Mouse (Mus musculus) brain, adult 2 months (tissue): ENCODE data around the gene Ddx21.

Experiments used
- DNase-seq: peaks from one replicate; pipeline ENCODE4 v3.0.0; 2011; ENCODE audit warnings: low read depth, low spot score

Ddx21 gene

GRCm38 (mm10) chr10:62570126-62570871 lies 31.8 kb downstream of the Ddx21 start:
- DNase-seq, result no peak

- DNase-seq, result no peak
These were observed 33.2 kb downstream of the Ddx21 start for GRCm38 (mm10) chr10:62568861-62569260.

GRCm38 (mm10) chr10:62557736-62558135 lies 44.3 kb downstream of the Ddx21 start:
- peak; percentile 45 for DNase-seq

GRCm38 (mm10) chr10:62556558-62556901 lies 45.6 kb downstream of the Ddx21 start:
- DNase-seq, result no peak

- no peak for DNase-seq
These were observed 46.1 kb downstream of the Ddx21 start for GRCm38 (mm10) chr10:62555705-62556557.

- no peak for DNase-seq
These were observed 48.4 kb downstream of the Ddx21 start for GRCm38 (mm10) chr10:62553611-62554091.

- DNase-seq, result peak; percentile 61
These were observed 51.2 kb downstream of the Ddx21 start for GRCm38 (mm10) chr10:62550787-62551300.

GRCm38 (mm10) chr10:62549523-62550166 lies 52.4 kb downstream of the Ddx21 start:
- DNase-seq, result peak; percentile 74

- no peak for DNase-seq
These were observed 55.6 kb downstream of the Ddx21 start for GRCm38 (mm10) chr10:62546441-62546840.

- DNase-seq, result no peak
These were observed 56.3 kb downstream of the Ddx21 start for GRCm38 (mm10) chr10:62545759-62546158.

GRCm38 (mm10) chr10:62544316-62544715 lies 57.8 kb downstream of the Ddx21 start:
- no peak for DNase-seq

GRCm38 (mm10) chr10:62543399-62543808 lies 58.7 kb downstream of the Ddx21 start:
- DNase-seq, result peak; percentile 36

GRCm38 (mm10) chr10:62542928-62543327 lies 59.2 kb downstream of the Ddx21 start:
- no peak for DNase-seq

- no peak for DNase-seq
These were observed 59.6 kb downstream of the Ddx21 start for GRCm38 (mm10) chr10:62542507-62542906.

GRCm38 (mm10) chr10:62541499-62541898 lies 60.6 kb downstream of the Ddx21 start:
- DNase-seq, result no peak

GRCm38 (mm10) chr10:62540800-62541199 lies 61.3 kb downstream of the Ddx21 start:
- DNase-seq, result no peak

GRCm38 (mm10) chr10:62534509-62534908 lies 67.6 kb downstream of the Ddx21 start:
- DNase-seq, result no peak

GRCm38 (mm10) chr10:62532832-62533231 lies 69.2 kb downstream of the Ddx21 start:
- no peak for DNase-seq
